Mouse (Mus musculus) liver, embryonic 14.5 days (tissue): ENCODE results near the gene Pdzk1. TPM values are rescaled to one million over a fixed set of nuclear protein-coding genes. Genes with fewer than 3 reads are reported as not detected.

Experiments used
- ATAC-seq: fragments of 200-750 bp; cut with Nextera tagmentation; 2 replicates; pipeline ENCODE4 v1.8.0; 2017; ENCODE audit warnings: moderate number of reproducible peaks, mild to moderate bottlenecking, moderate library complexity; ENCODE audit not compliant: insufficient read depth
- DNase-seq, 3 experiments: peaks; one replicate each; pipeline ENCODE4 v3.0.0-alpha.2; 2012 to 2013; ENCODE audit warnings: low read depth in 3 of 3, low spot score in 3 of 3
- H3K27ac ChIP-seq: fragments of 300-500 bp; sonication (generic); 2 replicates; pipeline ENCODE4 v1.5.1; 2014; ENCODE audit warnings: moderate library complexity, mild to moderate bottlenecking, control low read depth, inconsistent platforms
- H3K27me3 ChIP-seq: fragments of 300-500 bp; sonication (generic); 2 replicates; pipeline ENCODE4 v1.6.1; 2014; ENCODE audit warnings: mild to moderate bottlenecking, low read length, moderate library complexity; ENCODE audit not compliant: control insufficient read depth, insufficient read depth
- H3K36me3 ChIP-seq: fragments of 300-500 bp; sonication (generic); replicated peaks from 2 replicates; pipeline ENCODE4 v1.6.1; 2014; ENCODE audit warnings: low read depth; ENCODE audit not compliant: control insufficient read depth, insufficient read depth
- H3K4me1 ChIP-seq, 2 experiments: fragments of 200-500 bp in 1 of 2; fragments of 300-500 bp in 1 of 2; sonication (generic) in 1 of 2; replicated peaks; 2 replicates each; pipeline ENCODE4 v1.6.1; 2012 to 2014; ENCODE audit warnings: antibody characterized with exemption in 1 of 2, inconsistent platforms in 1 of 2, low read length in 1 of 2; ENCODE audit not compliant: control insufficient read depth in 2 of 2, insufficient read depth in 2 of 2
- H3K4me2 ChIP-seq: fragments of 300-500 bp; sonication (generic); 2 replicates; pipeline ENCODE4 v1.6.1; 2014; ENCODE audit warnings: low read depth, mild to moderate bottlenecking, control low read depth, moderate library complexity
- H3K4me3 ChIP-seq, 2 experiments: fragments of 200-500 bp in 1 of 2; fragments of 300-500 bp in 1 of 2; sonication (generic) in 1 of 2; 2 replicates each; pipeline ENCODE4 v1.5.1; 2012 to 2014; ENCODE audit warnings: low read depth in 2 of 2, low read length in 2 of 2, mild to moderate bottlenecking in 2 of 2, control low read depth in 1 of 2, inconsistent platforms in 1 of 2, moderate library complexity in 1 of 2; ENCODE audit not compliant: insufficient read depth in 1 of 2
- H3K9ac ChIP-seq: fragments of 300-500 bp; sonication (generic); replicated peaks from 2 replicates; pipeline ENCODE4 v1.6.1; 2014; ENCODE audit warnings: mild to moderate bottlenecking, control low read depth, moderate library complexity
- H3K9me3 ChIP-seq: fragments of 300-500 bp; sonication (generic); 2 replicates; pipeline ENCODE4 v1.6.1; 2016; ENCODE audit warnings: low read length, mixed read lengths; ENCODE audit not compliant: control insufficient read depth
- CTCF ChIP-seq: IDR thresholded peaks from 2 replicates; pipeline ENCODE4 v1.5.1; 2016; ENCODE audit warnings: antibody characterized with exemption, low read depth, control low read depth
- EP300 ChIP-seq: IDR thresholded peaks from 2 replicates; pipeline ENCODE4 v1.6.1; 2016; ENCODE audit warnings: antibody characterized with exemption, low read depth
- WGBS: fragments of 180-500 bp; shearing (Covaris S2); extraction: QIAGEN DNeasy Blood & Tissue Kit; methylation state at CpG from one replicate; pipeline ENCODE4 v1.1.7; 2014; ENCODE audit not compliant: insufficient replicate concordance; 5-methylcytosine and 5-hydroxymethylcytosine counted together
- polyA plus RNA-seq, 2 experiments: library from polyadenylated mRNA; depleted of rRNA in 1 of 2; stranded (reverse) in 1 of 2; unstranded in 1 of 2; fragments of >200 nt; fragmentation: Nextera tagmentation in 1 of 2; extraction: Ambion mirVana in 1 of 2; gene quantifications; 2 replicates each; pipeline versions ENCODE4 v1.2.1 to v1.2.3; 2012 to 2014

Gene Pdzk1
- polyA plus RNA-seq, 2 experiments, result 6.3 to 11.4 TPM

DNA sequence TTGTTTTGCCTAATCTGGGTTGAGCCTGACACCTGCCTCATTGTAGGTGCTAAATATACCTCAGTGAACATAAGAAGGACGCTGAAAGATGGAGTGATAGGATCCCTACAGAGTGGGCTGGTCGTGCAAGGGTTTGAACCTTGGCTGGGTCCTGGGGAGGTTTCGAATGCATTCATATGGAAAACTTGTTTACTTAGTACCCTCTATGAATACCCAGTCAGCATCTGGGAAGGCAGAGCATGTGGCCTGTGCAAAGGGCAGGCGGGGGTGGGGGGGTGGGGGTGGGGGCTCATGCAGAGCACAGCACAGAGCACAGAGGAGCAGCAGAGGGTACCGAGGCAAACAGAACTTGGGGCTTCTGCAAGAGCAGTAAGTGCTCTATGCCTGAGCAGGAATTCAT lies 3.8 kb downstream of the Pdzk1 start:
- H3K4me2 ChIP-seq, result no peak overlapping the region
- 41% methylated on average over 5 of the region's 5 CpGs for WGBS
- H3K4me3 ChIP-seq, result no peak overlapping the region
- DNase-seq (no peak), ATAC-seq (no peak)
- no peaks in the 10 kb centered on the region for H3K9me3 ChIP-seq
- no peaks in the 10 kb centered on the region for H3K36me3 ChIP-seq
- H3K4me1 ChIP-seq, result peaks cover 0 to 3% of the 10 kb centered on the region in 2 experiments; a peak in 2 of 4 replicates
- H3K27ac ChIP-seq, result no peak overlapping the region
- H3K27me3 ChIP-seq, result no peaks in the 10 kb centered on the region
- TF ChIP-seq CTCF (no peak), EP300 (no peak)
- H3K9ac ChIP-seq, result no peak overlapping the region

DNA sequence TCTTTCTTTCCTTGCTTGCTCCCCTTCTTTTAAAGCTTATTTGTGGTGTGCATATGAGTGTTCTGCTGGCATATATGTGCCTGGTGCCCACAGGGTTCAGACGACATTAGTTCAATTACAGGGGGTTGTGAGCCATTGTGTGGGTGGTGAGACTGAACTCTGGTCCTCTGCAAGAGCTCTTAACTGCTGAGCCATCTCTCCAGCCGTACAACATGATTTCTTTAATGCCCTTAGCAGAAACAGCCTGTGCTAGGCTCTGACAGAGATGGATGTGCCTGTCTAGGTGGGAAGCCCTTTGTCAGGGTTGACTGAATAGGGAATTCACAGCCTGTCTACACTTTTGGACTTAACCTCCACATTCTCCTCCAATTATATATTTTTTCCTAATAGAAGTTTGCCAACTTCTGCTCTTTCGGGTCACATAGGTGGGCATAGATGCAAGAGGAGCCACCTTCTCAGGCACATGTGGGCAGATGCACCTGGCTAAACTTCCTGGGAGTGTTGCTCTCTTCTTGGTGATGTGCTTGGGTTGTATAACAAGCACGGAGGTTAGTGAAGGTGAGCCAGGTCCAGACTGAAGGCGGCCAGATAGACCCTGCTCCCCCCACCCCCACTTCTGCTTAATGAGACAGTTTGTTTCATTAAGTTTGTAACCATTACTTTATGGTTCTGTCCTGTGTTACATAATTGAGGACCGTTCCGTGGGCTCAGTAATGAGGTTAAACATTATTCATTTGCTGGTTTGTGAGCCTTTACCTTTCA lies 5.7 kb downstream of the Pdzk1 start:
- 59% methylated on average over 7 of the region's 7 CpGs for WGBS
- peaks cover 0 to 3% of the 10 kb centered on the region in 2 experiments; a peak in 2 of 4 replicates for H3K4me1 ChIP-seq
- H3K9ac ChIP-seq, result no peak overlapping the region
- no peaks in the 10 kb centered on the region for H3K9me3 ChIP-seq
- ATAC-seq (no peak), DNase-seq (no peak)
- no peaks in the 10 kb centered on the region for H3K36me3 ChIP-seq
- no peak overlapping the region for H3K4me2 ChIP-seq
- H3K4me3 ChIP-seq, result no peak overlapping the region
- H3K27me3 ChIP-seq, result no peaks in the 10 kb centered on the region
- H3K27ac ChIP-seq, result no peak overlapping the region
- TF ChIP-seq EP300, result no peak

DNA sequence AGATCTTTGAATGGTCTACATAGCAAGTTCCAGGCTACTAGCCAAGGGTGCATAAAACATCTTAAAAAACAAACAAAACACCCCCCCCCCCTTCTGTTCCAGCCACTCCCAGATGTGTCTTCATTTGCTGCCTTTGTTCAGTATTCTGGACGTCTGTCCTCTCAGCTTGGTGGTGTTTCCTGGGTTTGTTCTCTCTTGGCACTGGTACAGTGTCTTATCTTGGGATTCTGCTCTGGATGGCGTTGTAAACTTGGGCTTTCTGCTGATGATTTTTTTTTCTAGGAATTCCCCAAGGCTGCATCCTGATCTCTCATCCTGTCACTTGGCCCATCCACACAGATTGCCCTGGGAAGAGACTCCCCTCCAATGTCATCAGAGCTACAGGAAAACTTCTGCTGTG lies 7.3 kb downstream of the Pdzk1 start:
- no peak overlapping the region for H3K27ac ChIP-seq
- H3K9me3 ChIP-seq, result no peaks in the 10 kb centered on the region
- no peak for DNase-seq
- H3K4me2 ChIP-seq, result no peak overlapping the region
- TF ChIP-seq CTCF, result no peak
- no peak for TF ChIP-seq EP300
- H3K27me3 ChIP-seq, result no peaks in the 10 kb centered on the region
- ATAC-seq, result no peak
- WGBS, result 32% methylated on average over 2 of the region's 2 CpGs
- no peak overlapping the region for H3K9ac ChIP-seq
- H3K4me3 ChIP-seq, result no peak overlapping the region
- peaks cover 0 to 3% of the 10 kb centered on the region in 2 experiments; a peak in 2 of 4 replicates for H3K4me1 ChIP-seq
- no peaks in the 10 kb centered on the region for H3K36me3 ChIP-seq

DNA sequence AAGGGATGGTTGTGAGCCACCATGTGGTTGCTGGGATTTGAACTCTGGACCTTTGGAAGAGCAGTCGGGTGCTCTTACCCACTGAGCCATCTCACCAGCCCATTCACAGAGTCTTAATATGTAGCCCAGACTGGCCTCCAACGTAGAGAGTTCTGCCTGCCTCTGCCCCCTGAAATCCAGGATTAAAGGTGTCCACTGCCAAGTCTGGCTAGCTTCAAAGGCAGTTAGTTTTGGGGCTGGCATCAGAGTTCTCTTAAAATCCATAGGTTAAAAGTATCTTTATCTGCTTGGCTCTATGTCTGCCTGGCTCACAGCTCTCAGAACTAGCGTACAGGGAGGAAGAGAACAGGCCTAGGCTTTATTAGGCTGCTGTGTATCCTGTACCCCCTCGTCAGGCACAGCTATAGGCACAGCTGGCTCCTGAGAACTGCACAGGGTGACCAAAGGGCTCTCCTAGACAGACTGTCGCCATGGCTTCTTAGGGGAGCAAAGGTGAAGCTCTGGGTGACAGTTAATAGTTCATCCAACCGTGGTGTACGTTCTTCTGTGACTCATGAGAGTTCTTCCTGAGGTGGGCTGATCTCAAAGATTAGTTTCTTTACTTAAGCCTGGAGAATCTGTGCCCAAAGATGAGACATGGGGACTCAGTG lies 10.0 kb downstream of the Pdzk1 start:
- no peaks in the 10 kb centered on the region for H3K27me3 ChIP-seq
- no peak for ATAC-seq

DNA sequence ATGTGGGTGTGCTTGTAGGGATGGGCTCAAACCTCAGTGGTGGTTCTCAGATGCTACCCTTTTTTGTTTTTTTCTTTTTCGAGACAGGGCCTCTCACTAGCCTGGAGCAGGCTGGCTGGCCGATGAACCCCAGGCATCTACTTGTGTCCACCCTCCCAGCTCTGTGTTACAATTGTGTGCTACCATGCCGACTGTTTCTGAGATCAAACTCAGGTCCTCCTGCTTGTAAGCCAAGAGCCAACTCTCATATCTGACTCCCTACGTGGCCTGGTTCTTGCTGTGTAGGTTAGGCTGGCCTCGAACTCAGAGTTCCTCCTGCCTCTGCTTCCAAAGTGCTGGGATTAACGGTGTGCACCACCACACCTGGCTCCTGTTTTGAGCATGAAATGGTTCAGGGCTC lies 16.1 kb downstream of the Pdzk1 start:
- no peak overlapping the region for H3K9ac ChIP-seq
- no peak for ATAC-seq

More for the DNA sequence above, 10.0 kb downstream of the Pdzk1 start:
- WGBS, result 52% methylated on average over 7 of the region's 7 CpGs
- DNase-seq, result no peak
- peaks cover 0 to 3% of the 10 kb centered on the region in 2 experiments; a peak in 2 of 4 replicates for H3K4me1 ChIP-seq
- H3K36me3 ChIP-seq, result no peaks in the 10 kb centered on the region
- no peaks in the 10 kb centered on the region for H3K9me3 ChIP-seq
- H3K9ac ChIP-seq, result no peak overlapping the region
- H3K4me2 ChIP-seq, result no peak overlapping the region
- H3K4me3 ChIP-seq, result no peak overlapping the region
- H3K27ac ChIP-seq, result no peak overlapping the region
- no peak for TF ChIP-seq EP300
- TF ChIP-seq CTCF, result no peak

More for the DNA sequence above, 16.1 kb downstream of the Pdzk1 start:
- Histone ChIP-seq H3K4me1 (peaks cover 2 to 9% of the 10 kb centered on the region in 2 experiments; a peak in 3 of 4 replicates), H3K4me3 (no peak overlapping the region), H3K36me3 (no peaks in the 10 kb centered on the region), H3K4me2 (no peak overlapping the region), H3K27me3 (no peaks in the 10 kb centered on the region), H3K9me3 (no peaks in the 10 kb centered on the region), H3K27ac (no peak overlapping the region)
- TF ChIP-seq EP300 (no peak), CTCF (no peak)
- DNase-seq, result no peak
- WGBS, result 72% methylated on average over 6 of the region's 6 CpGs
